Mouse (Mus musculus): ENCODE measurements around the gene Mtfr2.

Gene Mtfr2

DNA sequence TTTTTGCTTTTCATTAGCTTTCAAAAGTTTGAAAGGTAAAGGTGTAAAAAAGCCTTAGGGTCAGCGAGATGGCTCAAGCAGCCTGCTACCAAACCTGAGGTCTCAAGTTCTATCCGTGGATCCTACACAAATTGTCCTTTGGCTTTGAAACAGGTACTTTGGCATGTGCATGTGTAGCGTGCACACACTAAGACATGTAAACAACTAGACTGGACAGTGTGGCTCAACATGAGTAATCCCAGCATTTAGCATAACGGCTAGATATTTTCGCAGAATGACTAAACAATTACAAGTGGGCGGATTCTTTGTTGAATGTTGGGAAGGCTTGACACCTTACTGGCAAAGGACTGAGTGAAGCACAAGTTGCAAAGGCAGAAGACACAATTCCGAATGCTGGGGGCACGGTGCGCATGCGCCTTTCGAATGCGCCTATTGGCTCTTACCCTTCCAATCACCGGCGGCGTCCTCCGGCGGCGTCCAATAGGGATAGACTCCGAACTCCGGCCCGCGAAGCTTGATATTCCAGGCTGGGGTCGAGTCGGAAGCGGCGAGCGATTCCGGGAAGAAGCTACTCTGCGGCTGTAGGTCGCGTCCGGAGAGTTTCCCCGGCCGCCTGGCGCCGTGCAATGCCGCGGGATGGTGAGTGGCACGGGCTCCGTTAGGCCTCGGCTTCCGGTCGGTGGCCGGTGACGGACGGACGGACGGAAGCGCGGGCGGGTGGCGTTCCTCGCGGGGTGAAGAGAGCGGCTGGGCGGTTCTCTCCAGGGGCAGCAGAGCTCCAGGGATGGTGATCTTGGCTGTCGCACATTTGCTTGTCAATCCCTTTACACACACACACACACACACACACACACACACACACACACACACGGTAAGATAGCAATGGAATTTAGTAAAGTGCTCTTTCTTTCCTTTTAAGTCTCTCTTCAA, at the start of gene Mtfr2:
TSS of gene Mtfr2 (plus strand) at position 486 of the 930 bp plus-strand sequence.
- peak; percentile 98 for DNase-seq (ENCODE audit: low read depth, low spot score)

DNA sequence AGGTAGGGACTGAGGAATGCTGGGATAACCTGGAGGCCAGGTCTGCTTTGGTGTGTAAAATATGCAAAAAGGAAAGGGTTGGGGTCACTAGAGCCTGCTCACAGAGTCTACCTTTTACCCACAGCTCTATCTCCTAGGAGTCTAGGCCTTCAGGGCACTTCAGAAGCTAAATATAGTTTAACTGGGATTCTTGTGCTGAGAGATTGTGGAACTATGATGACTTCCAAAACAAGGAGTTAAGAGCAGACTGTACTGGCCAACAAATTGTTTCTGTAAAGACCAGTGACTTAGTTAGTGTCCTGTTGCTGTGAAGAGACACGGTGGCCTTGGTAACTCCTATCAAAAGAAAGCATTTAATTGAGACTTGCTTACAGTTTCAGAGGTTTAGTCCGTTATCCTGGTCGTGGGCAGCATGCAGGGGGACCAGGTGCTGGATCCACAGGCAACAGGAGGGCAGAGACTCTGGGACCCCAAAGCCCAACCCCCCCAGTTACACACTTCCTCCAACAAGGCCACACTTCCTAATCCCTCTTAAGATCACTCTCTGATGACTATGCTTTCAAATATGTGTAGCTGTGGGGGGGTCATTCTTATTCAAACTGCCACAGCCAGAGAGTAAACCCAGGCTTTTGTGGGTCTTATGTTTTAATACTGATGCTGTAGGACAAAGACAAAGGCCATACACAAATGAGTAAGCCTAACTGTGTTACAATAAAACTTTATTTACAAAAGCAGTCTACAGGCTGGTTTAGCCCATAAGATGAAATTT, 49.2 kb upstream of the Mtfr2 start:
- no peak for DNase-seq (ENCODE audit: low read depth, low spot score)

DNA sequence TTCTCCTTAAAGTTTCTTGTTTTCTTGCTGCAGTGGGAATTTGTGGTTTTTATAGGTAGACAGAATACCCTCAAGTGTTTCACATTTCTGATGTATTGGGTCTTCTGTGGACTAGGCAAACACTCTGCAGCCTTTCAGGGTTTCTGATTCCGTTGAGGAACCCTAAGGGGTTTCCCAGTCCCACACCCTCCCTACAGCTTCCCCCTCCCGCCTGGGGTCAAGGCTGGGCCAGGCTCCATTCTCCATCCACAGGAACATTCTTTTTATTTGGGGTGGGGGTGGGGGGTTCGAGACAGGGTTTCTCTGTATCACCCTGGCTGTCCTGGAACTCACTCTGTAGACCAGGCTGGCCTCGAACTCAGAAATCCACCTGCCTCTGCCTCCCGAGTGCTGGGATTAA, 48.5 kb upstream of the Mtfr2 start:
- DNase-seq (ENCODE audit: low read depth, low spot score), result no peak

DNA sequence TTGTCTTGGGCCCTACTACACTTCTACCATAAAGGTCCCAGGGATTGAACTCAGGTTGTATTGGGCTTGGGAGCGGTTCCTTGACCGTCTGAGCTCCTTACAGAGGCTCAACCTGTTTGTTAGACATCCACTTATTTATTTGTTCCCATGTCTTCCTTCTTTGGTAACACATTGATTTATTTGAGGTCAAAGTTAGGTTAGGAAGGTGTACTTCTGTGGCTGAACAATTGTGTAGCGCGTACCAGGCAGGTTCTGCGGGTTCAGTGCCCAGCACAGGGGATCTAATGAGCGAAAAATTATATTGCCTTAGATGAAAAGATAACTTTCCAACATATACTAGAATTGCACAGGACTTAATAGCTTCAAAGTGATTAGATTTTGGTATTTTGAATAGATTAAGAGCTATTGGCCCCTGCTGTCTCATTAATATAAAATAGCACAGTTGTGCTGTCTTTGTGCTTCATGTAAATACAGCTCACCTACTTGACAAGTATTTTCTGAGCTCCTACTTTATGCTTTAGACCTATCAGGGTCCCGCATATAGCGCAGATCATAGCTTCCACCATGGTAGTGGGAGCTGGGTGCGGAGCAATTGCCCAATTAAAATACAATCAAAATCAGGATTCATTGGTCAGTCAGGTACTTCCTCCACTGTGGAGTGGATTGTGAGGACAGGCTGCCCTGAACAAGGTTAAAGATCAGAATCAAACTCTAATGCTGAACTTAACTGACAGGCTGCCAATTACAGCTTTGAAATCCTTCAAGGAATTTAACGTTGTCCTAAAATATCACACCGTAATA, 36.4 kb upstream of the Mtfr2 start:
- no peak for DNase-seq (ENCODE audit: low read depth, low spot score)

DNA sequence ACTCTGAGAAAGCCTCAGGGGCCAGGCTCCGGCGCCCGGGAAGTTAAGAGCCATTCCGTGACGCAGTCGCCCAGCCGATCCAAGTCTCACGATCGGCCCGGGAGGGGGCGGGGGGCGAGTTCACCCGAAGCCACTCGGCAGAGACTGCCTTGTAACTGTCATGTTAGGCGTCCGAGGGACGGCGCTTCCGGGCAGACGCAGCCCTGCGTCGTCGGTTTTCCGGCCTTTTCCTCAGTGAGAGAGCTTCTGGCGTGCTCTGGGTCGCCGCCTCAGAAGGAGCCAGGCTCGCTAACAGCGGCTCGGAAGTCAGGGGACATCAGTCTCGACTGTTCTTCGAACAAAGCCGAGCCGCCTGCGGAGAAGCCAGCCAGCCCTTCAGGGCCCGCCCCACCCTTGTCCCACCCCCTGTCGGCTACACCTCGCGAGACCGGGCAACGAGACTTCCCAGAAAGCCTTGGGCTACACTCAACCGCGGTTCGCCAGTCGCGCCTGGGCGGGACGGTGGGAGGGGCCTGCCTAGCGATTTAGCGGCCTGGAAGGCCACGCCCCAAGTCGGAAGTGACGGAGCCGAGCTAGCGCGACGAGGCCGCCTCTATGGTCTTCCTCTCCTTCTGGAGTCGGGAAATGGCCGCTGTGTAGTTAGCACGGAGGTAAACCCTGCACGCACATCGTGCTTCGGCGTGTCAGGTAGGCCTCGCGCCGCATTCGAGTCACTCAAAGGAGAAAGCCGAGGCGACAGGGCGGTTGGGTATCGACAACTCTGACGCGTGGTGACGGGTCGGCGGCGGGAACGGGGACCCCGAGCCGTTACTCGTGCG, 35.4 kb upstream of the Mtfr2 start, which contains the start of gene Bclaf1:
TSS of gene Bclaf1 (plus strand) at position 552 of the 818 bp plus-strand sequence.
- peak; percentile 100 for DNase-seq (ENCODE audit: low read depth, low spot score)

DNA sequence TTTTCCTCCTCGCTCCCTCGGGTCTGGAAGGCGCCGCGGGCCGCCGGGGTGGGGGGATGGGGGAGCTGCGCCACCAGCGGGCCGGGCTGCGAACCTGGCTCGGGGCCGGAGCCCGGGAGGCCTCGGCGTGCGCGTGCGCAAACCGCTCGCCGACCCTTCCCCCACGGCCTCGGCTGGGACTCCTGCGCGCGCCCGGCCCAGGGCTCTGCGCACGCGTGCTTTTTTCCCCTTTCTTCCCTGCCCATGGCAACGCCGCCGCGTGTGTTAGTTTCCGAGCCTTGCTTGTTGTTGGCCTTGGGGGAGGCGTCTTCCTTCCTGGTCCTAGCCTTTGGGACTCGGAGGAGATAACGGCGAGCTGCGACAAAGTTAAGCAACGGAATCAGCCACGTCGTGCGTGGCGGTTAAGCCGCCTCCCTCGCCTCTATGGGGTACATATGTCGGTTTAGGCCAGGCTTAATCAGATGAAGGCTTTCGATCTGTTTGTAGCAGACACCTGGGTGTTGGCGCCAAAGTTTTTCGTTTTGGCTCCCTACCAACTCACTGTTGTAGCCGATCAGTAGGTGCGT, 34.8 kb upstream of the Mtfr2 start:
- peak; percentile 97 for DNase-seq (ENCODE audit: low read depth, low spot score)

DNA sequence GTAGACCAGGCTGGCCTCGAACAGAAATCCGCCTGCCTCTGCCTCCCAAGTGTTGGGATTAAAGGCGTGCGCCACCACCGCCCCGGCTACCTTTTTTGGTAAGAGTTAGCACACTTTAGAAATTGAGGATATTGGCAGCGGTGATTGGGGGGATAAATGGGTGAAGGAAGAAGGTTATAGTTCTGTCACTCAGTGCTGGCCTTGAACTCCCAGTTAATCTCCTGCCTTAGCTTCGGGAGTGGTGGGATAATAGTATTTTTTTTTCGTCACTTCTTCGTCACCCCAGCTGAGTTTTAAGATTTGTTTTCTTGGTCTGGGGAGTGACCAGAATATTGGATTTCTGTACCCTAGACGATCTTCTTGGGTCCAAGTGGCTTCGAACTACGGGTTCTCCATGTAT, 34.1 kb upstream of the Mtfr2 start:
- no peak for DNase-seq (ENCODE audit: low read depth, low spot score)

DNA sequence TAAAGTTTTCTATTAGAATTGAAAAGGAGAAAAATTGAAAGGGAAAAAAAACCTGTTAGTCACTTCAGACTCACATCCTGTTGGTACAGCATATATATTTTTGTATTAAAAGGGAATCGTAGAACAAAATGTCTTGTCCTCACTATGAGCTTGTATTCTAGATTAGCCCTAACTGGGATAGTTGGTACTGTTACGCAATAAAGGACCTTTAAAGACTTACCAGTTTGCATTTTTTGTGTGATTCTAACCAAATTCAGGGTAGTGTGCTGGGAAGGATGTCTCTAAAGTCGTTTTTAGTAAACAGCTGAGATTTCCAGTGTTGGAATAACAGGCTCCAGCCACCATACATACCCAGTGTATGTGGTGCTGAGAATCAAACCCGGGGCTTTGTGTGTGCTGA, 33.6 kb upstream of the Mtfr2 start:
- no peak for DNase-seq (ENCODE audit: low read depth, low spot score)

DNA sequence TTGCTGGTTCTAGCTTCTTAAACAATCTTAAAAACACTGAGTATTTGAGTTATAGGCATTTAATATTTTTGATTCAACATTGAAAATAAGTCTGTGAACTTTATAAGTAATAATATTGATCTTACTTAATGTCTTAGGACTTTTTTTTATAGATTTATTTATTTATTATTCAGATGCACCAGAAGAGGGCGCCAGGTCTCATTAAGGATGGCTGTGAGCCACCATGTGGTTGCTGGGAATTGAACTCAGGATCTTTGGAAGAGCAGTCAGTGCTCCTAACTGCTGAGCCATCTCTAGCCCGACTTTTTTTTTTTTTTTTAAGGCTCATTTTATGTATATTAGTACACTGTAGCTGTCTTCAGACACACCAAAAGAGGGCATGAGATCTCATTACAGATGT, 32.8 kb upstream of the Mtfr2 start:
- DNase-seq (ENCODE audit: low read depth, low spot score), result peak; percentile 65

DNA sequence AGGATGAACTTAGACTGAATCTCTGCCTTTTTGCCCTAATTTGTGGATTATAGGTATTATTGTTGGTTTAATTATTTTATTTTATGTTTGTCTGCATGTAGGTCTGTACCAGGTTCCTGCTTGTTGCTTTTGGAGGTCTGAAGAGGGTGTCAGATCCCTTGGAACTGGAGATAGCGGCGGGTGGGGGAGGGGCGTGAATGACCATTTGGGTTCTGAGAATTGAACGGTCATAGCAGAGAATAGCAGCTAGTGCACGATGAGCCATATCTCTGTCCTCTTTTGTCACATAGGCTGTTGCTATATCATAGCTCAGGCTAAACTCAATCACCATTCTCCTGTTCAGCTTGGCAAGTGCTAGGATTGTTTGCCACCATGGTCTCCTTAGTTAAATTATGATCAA, 30.1 kb upstream of the Mtfr2 start:
- no peak for DNase-seq (ENCODE audit: low read depth, low spot score)

DNA sequence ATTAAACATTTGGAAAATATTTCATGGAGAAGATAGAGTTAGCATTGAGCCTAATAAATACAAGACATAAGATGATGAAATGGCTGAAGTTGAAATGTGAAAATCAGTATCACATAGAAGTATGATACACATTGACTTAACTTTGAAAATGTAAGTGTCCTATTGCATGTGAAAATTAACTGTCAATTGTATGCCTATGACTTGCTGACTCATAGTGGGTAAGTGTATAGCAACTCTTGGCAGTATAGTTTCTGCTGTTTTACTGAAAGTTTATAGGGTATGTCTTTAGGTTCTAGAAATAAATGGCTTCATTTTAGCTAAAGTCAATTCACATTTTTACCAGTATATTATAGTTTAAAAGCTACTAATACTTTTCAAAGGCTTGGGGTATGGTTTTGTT, 21.3 kb upstream of the Mtfr2 start:
- no peak for DNase-seq (ENCODE audit: low read depth, low spot score)

DNA sequence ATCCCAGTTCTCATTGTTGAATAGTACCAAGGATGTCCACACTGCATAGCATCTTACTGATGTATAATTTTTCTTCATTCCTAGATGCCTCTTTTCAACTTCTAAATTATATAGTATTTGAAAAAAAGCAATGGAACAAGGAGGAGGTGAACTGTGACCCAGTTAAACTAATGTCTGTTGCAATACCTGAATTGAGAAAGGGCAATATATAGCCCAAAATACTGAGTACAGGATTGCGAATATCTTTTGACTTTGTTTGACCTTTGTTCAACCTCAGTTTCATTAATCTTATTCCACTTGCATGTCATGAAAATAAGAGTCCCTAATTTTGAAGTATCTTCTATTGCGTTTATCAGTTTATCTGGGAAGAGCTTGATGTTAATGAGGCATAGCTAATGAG, 16.3 kb upstream of the Mtfr2 start:
- DNase-seq (ENCODE audit: low read depth, low spot score), result no peak

DNA sequence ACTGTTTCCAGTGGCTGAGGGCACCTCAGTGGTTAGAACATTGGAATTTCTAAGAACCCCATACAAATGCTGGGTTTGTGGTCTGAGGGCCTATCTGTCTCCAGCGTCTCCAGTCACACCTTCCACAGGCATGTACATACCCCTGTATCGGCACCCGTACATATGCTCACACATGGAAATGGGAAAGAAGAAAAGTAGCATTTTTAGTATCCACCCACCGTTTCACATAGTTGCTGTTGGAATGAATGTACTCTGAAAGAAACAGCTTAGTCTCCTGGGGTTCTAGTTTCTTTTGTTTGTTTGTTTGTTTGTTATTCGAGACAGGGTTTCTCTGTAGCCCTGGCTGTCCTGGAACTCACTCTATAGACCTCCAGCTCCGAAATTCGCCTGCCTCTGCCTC, 9.7 kb upstream of the Mtfr2 start:
- DNase-seq (ENCODE audit: low read depth, low spot score), result no peak

DNA sequence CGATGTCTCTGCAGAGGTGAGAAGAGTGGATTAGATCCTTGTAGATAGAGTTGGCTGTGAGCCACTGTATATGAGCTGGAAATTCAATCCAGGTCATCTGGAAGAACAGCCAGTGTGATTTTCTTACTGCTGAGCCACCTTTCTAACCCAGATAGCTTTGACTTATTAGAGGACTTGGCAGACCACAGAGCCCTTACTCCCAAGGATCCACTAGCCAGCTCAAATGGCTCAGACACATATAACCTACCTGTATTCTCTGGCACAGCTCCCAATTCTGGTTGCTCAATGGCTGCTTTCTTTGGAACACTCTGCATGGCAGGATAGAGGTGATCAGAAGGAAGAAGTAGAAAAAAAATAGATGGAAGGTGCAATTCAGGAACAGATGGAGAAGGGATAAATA, 1.8 kb upstream of the Mtfr2 start:
- no peak for DNase-seq (ENCODE audit: low read depth, low spot score)

DNA sequence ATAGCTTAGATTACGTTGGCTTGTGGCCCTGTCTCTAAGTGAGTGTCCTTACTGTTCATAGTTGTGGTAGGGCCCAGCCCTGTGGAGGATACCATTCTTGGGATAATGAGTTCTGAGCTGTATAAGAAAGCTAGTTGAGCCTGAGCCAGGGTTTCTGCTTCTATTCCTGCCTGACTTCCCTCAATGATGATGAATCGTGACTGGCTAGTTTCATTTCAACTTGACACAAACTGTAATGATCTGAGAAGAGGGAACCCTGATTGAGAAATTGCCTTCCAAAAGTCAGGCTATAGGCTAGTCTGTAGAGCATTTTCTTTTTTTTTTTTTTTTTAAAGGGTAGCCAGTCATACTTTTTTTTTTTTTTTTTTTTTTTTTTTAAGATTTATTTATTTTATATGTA, 1.3 kb downstream of the Mtfr2 start:
- no peak for DNase-seq (ENCODE audit: low read depth, low spot score)

DNA sequence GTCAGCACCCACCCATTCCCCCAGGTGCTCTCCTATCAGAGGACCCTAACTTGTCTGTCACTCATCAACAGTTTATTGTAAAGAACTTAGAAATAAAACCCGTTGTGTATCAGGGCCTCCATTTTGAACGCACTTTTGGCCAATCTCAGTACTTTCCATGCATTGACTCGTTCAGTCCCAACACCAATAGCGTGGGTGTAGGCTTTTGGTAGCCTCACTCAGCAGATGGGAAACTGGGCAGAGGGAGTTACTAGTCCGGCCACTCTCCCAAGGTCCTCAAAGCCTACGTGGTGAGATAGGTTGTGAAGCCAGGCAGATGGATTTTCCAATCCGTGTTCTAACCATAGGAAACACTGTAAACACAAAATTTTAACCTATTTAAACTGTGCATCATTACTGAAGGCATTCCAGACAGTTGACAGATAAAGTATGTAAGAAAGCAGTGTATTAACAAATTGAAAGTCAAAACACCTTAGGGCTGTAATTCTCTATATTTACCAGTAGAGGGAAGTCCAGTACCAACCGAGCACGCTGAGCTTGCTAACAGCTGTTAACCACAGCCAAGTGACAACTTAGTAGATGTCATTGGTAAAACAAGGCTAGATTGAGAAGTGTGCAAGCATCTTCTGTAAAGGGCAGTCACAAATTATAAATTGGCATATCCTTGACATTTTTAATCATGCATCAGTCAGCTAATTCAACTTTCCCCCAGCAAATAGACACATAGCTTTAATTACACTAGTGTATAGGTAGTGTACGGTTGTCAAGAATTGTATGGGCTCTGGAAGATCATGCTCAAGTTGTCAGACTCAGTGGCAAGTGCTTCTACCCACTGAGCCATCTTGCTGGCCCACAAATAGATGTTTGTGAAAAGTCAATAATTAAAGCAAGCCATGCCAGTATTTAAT, 14.2 kb downstream of the Mtfr2 start:
- DNase-seq (ENCODE audit: low read depth, low spot score), result peak; percentile 56

DNA sequence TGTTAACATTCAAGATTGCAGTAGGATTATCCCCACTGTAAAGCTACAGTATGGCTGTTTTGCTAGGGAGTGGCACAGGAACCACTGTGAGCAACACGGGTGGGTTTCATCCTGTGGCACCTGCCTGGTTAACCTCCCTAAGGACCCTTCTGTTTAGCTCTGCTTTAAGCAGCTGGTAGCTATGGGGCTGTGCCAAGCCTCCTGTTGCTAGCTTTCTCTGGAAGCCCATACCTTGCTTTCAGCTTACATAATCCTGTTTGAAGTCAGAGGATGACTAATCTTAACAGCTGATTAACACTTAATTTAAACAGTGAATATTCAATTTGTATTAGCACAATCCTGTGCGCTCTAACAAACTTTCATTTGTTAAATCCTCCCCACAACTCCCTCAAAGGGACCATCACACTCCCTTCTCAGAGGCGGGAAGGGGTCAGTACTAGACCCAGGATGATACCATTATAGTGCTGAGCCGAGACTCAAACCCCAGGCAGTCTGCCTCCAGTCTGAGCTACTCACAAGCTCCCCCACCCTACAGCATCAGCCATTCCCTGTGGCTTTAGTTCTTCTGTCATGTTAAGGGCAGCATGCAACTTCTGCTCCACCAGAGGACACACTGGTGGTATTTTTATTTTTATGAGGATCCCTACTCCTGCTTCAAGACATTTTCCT, 15.0 kb downstream of the Mtfr2 start:
- no peak for DNase-seq (ENCODE audit: low read depth, low spot score)

DNA sequence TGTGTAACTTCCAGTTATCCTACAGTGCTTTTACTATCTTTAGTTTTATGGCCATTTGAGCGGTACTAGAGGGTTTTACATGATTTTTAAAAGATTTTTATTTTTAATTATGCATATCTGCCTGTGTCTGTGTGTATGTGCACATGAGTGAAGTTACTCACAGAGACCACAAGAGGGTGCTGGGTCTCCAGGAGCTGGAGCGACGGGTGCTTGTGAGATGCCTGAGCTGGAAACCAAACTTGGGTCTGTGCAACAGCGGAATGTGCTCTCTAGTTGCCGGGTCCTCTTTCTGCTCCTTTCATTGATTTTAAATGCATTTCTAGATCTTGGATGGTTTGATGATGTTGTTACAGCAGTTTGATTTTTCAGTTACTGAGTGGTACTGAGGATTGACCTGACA, 24.5 kb downstream of the Mtfr2 start:
- peak; percentile 74 for DNase-seq (ENCODE audit: low read depth, low spot score)

DNA sequence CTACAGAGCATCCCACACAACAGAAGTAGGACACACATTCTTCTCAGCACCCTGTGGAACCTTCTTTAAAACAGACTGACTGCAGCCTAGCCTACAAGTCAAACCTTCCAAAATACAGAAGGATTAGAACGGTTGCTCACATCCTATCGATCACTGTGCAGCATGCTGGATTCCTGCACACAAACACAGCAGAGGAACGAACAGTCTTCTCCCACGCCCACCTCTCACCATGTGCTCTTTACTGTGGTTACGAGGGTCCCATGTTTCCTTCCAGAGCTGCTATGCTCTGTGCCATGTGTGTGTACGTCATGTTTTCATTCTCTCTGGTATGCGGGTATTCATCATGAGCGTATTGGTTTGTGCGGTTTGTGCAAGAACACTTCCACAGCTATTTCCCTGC, 30.1 kb downstream of the Mtfr2 start:
- DNase-seq (ENCODE audit: low read depth, low spot score), result no peak

Data from ZHBTc4 (cell line).